Mouse (Mus musculus) heart, embryonic 11.5 days (tissue): Measurements from ENCODE around the gene Mdm4. TPM values are rescaled to one million over a fixed set of nuclear protein-coding genes. Genes with fewer than 3 reads are reported as not detected.

Experiments used
- ATAC-seq: fragments of 200-750 bp; cut with Nextera tagmentation; replicated peaks from 2 replicates; pipeline ENCODE4 v1.8.0; 2017; ENCODE audit warnings: moderate library complexity; ENCODE audit not compliant: insufficient number of reproducible peaks, low FRiP score, low TSS enrichment
- H3K27ac ChIP-seq: fragments of 300-500 bp; sonication (generic); 2 replicates; pipeline ENCODE4 v1.5.1; 2014; ENCODE audit warnings: mild to moderate bottlenecking, low read depth, low read length
- H3K27me3 ChIP-seq: fragments of 300-500 bp; sonication (generic); 2 replicates; pipeline ENCODE4 v1.6.1; 2014; ENCODE audit warnings: mild to moderate bottlenecking, low read length, mixed read lengths; ENCODE audit not compliant: control insufficient read depth, insufficient read depth
- H3K36me3 ChIP-seq: fragments of 300-500 bp; sonication (generic); 2 replicates; pipeline ENCODE4 v1.6.1; 2014; ENCODE audit warnings: mild to moderate bottlenecking, low read length, moderate library complexity, mixed read lengths; ENCODE audit not compliant: control insufficient read depth, insufficient read depth
- H3K4me1 ChIP-seq: fragments of 300-500 bp; sonication (generic); 2 replicates; pipeline ENCODE4 v1.6.1; 2014; ENCODE audit warnings: low read length; ENCODE audit not compliant: control insufficient read depth, insufficient read depth
- H3K4me2 ChIP-seq: fragments of 300-500 bp; sonication (generic); 2 replicates; pipeline ENCODE4 v1.6.1; 2014; ENCODE audit warnings: mild to moderate bottlenecking, moderate library complexity
- H3K4me3 ChIP-seq: fragments of 300-500 bp; sonication (generic); 2 replicates; pipeline ENCODE4 v1.5.1; 2014; ENCODE audit warnings: low read depth, low read length
- H3K9ac ChIP-seq: fragments of 300-500 bp; sonication (generic); 2 replicates; pipeline ENCODE4 v1.6.1; 2014; ENCODE audit warnings: mild to moderate bottlenecking, low read depth, low read length, moderate library complexity
- H3K9me3 ChIP-seq: fragments of 300-500 bp; sonication (generic); replicated peaks from 2 replicates; pipeline ENCODE4 v1.6.1; 2016; ENCODE audit warnings: low read length; ENCODE audit not compliant: control insufficient read depth
- WGBS: fragments of 180-500 bp; shearing (Covaris S2); extraction: QIAGEN DNeasy Blood & Tissue Kit; methylation state at CpG from one replicate; pipeline ENCODE4 v1.1.7; 2014; ENCODE audit not compliant: insufficient replicate concordance; 5-methylcytosine and 5-hydroxymethylcytosine counted together
- polyA plus RNA-seq: library from polyadenylated mRNA; unstranded; fragments of >200 nt; fragmentation: Nextera tagmentation; extraction: Ambion mirVana; gene quantifications from 2 replicates; pipeline ENCODE4 v1.2.1, GENCODE M21; 2014

Gene Mdm4
- polyA plus RNA-seq, 1 experiment from 2014 or later = 41.2 TPM

DNA sequence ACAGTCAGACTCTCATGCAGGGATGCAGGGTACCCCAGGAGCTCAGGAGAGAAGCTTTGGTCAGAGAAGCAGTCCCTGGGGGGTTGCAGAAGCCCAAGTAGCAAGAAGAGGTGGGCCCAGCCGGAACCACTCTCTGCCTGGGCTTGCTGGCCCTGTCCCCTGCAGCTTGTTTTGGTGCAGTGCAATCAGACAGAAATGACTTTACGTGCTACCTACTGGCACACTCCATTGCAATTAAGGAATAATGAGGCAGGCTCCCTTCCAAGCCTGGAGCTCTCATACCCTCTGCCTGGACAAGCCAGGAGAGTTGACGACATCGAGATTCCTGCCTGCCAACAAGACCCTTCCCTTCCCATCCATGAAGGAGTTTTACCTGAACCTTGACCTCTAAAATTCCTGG, 100.1 kb downstream of the Mdm4 start:
- no peak for ATAC-seq
- Histone ChIP-seq H3K4me3 (no peak overlapping the region), H3K27me3 (no peaks in the 10 kb centered on the region), H3K27ac (no peak overlapping the region), H3K9me3 (no peaks in the 10 kb centered on the region), H3K36me3 (no peaks in the 10 kb centered on the region), H3K9ac (no peak overlapping the region), H3K4me1 (peaks cover 10% of the 10 kb centered on the region), H3K4me2 (no peak overlapping the region)
- 80% methylated on average over 4 of the region's 4 CpGs for WGBS

DNA sequence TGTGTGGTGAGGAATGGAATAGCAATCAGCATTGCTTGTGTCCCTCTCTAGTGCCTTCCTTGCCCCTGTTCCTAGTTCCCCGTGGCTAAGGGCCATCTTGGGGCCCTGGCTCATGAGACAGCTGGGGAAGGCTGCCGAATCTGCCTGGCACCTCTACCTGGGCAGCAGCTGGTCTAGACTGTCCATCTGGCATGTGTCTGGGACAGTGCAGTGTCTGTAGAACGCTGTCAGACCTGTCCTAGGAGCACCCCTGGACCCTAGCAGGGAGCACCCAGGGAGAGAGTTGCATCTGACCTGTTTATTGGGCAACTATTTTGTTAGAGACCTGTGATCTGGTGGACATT, 101.5 kb downstream of the Mdm4 start:
- H3K4me3 ChIP-seq = no peak overlapping the region
- no peak overlapping the region for H3K9ac ChIP-seq
- no peaks in the 10 kb centered on the region for H3K36me3 ChIP-seq
- no peak overlapping the region for H3K4me2 ChIP-seq
- 63% methylated on average over 3 of the region's 3 CpGs for WGBS
- ATAC-seq = no peak
- H3K27me3 ChIP-seq = no peaks in the 10 kb centered on the region
- H3K9me3 ChIP-seq = no peaks in the 10 kb centered on the region
- H3K4me1 ChIP-seq = peaks cover 8% of the 10 kb centered on the region
- H3K27ac ChIP-seq = no peak overlapping the region

DNA sequence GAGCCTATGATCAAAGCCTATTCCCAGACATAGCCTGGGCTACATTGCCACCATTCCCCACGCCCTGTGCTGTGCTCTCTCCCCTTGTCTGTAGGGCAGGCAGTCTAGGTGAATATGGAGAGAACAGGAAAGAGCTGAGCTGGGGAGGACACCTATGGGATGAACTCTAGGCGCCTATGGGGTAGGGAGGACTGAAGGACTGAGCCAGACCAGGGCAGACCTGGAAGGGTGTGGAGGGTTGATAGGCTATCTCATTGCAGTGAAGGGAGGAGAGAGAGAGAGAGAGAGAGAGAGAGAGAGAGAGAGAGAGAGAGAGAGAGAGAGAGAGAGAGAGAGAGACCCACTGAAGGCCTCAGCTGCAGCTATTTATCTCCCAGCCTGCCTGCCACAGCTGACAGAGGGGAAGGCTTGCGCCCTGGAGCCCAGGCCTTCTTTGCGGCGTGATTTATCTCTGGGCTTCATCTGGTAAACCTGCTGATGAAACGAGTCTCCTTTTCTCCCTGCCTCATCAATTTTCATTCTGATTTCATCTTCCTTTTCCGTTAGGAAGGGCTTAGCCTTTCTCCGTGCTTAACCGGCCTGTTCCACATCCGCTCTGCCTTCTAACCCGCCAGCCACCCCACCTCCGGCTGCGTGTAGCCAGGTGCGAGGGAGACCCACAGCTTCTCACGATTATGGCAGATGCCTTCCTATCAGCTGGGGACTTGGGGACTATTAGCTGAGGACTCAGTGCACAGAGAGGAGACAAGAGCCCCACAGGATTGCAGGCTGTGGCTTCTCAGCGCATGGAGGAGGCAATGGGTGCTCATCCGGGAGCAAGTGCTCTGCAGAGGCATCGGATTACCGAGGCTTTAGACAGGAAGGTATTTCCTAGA, 102.1 kb downstream of the Mdm4 start:
- H3K9ac ChIP-seq = no peak overlapping the region
- H3K4me1 ChIP-seq = peaks cover 8% of the 10 kb centered on the region
- H3K36me3 ChIP-seq = no peaks in the 10 kb centered on the region
- H3K27me3 ChIP-seq = no peaks in the 10 kb centered on the region
- no peak overlapping the region for H3K4me3 ChIP-seq
- no peak overlapping the region for H3K27ac ChIP-seq
- no peak overlapping the region for H3K4me2 ChIP-seq
- no peaks in the 10 kb centered on the region for H3K9me3 ChIP-seq
- 34% methylated on average over 19 of the region's 19 CpGs for WGBS
- no peak for ATAC-seq

DNA sequence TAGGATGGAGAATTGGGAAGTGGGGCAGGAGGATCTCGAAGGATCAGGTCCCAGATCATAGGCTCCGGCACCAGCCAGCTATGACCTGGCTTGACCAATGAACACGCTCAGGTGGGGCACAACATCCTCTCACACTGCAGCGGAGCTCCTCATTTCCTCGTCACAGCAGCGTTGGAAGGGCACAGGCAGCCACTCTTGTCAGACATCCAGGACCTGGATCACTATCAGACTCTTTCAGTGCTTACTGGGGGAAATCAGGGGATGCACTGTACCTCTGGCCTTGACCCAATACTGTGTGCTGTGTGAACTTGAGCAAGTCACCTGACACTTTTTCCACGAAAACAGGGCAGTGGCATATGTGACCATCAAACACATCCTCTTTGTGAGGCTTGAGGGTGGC, 105.1 kb downstream of the Mdm4 start:
- Histone ChIP-seq H3K4me3 (no peak overlapping the region), H3K9ac (no peak overlapping the region), H3K27me3 (peaks cover 3% of the 10 kb centered on the region; the same call in 1 of the 2 replicates), H3K9me3 (no peaks in the 10 kb centered on the region), H3K27ac (no peak overlapping the region), H3K4me1 (peaks cover 12% of the 10 kb centered on the region), H3K36me3 (no peaks in the 10 kb centered on the region), H3K4me2 (no peak overlapping the region)
- ATAC-seq = no peak
- WGBS = 74% methylated on average over 7 of the region's 7 CpGs

DNA sequence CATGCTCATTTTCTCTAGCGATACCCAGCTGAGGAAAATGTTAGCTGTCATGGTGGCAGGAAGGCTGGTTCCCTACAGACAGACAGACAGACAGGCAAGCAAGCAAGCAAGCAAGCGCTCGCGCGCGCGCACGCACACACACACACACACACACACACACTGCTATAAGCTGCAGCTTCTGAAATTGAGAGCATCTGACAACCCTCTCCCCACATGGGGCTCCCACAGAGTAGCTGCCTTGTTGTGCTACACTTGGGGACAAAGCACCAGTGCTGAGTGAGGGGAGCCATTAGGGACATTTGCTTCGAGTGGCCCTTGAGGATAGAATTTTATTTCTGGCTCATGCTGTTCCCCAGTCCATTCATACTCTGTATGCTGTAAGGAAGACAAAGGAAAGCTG, 108.1 kb downstream of the Mdm4 start:
- no peak for ATAC-seq
- H3K4me2 ChIP-seq = no peak overlapping the region
- H3K27ac ChIP-seq = no peak overlapping the region
- no peak overlapping the region for H3K9ac ChIP-seq
- 87% methylated on average over 9 of the region's 9 CpGs for WGBS
- no peaks in the 10 kb centered on the region for H3K9me3 ChIP-seq
- no peaks in the 10 kb centered on the region for H3K36me3 ChIP-seq
- H3K4me1 ChIP-seq = peaks cover 12% of the 10 kb centered on the region
- H3K4me3 ChIP-seq = no peak overlapping the region
- H3K27me3 ChIP-seq = peaks cover 5% of the 10 kb centered on the region; the same call in 1 of the 2 replicates

DNA sequence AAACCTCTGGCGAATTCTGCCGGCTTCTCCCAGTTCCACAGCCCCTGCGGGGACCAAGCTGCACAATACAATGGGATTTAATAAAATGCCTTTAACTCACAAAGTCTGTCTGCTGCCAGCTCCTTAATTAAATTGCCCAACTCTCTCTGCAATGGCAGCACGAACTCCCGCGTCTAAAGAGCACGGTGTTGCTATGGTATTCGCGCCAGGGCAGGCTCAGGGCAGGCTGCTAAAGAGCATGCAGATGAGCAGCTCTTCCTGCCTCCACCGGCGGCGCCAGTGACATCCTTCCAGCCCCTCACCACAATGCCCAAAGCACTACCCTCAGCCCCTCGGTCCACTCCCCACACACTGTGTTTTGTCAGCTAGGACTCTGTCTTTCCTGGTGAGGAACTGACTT, 109.3 kb downstream of the Mdm4 start:
- Histone ChIP-seq H3K36me3 (no peaks in the 10 kb centered on the region), H3K9me3 (no peaks in the 10 kb centered on the region), H3K4me2 (peak overlapping the region; percentile 30), H3K9ac (no peak overlapping the region), H3K27me3 (peaks cover 5% of the 10 kb centered on the region; the same call in 1 of the 2 replicates), H3K4me3 (no peak overlapping the region), H3K27ac (no peak overlapping the region), H3K4me1 (peaks cover 12% of the 10 kb centered on the region)
- 14% methylated on average over 13 of the region's 13 CpGs for WGBS
- ATAC-seq = no peak

DNA sequence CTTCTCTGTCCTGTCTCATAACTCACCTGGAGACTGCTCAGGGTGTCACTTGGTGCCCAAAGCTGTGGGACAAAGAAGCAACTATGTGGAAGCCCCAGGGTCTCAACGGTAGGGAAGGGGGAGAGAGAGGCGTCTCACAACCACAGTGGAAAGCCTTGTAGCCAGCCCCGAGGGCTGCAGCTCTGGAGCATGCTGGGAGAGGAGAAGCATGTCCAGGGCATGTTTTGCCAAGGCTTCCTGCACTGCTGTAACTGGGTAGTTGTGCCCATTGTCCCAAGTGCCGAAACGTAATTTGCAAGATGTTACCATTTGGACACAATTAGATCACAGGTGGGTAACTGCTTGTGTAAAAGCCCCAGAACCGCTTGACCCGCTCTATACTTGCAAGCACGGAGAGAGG, 111.1 kb downstream of the Mdm4 start:
- no peak for ATAC-seq
- H3K9me3 ChIP-seq = no peaks in the 10 kb centered on the region
- no peak overlapping the region for H3K9ac ChIP-seq
- WGBS = 78% methylated on average over 8 of the region's 8 CpGs
- no peak overlapping the region for H3K4me3 ChIP-seq
- peaks cover 5% of the 10 kb centered on the region; the same call in 1 of the 2 replicates for H3K27me3 ChIP-seq
- peaks cover 12% of the 10 kb centered on the region for H3K4me1 ChIP-seq
- no peaks in the 10 kb centered on the region for H3K36me3 ChIP-seq
- no peak overlapping the region for H3K4me2 ChIP-seq
- no peak overlapping the region for H3K27ac ChIP-seq

DNA sequence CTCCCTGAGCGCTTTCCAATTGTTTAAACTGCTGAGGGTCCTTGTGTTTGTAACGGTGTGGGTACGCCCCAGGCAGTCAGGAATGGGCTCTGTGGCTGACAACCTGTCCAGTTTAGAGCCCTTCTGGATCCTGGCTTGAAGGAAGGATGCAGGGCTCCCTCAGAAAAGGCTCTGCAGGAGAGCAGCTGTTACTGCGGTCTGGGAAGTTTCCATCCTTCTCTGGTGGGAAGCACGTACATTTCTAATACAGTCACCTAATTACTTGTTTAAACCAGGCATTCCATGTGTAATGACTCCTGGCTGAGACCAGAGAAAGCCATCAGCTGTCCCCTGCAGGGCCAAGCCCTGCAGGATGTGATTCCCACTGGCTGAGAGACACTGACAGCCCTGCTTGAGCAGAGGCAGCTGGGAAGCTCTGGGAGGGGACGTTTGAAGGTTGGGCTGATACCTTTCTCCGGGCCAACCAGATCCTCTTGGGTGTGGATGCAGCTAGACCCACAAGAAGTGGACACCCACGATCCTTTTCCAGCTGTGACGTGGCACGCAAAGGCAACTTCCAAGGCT, 112.2 kb downstream of the Mdm4 start:
- WGBS = 19% methylated on average over 10 of the region's 10 CpGs
- Histone ChIP-seq H3K27ac (no peak overlapping the region), H3K9me3 (no peaks in the 10 kb centered on the region)

More for the DNA sequence above, 112.2 kb downstream of the Mdm4 start:
- Histone ChIP-seq H3K9ac (no peak overlapping the region), H3K27me3 (peaks cover 5% of the 10 kb centered on the region; the same call in 1 of the 2 replicates), H3K36me3 (no peaks in the 10 kb centered on the region), H3K4me2 (0 out of 2 replicates have a peak overlapping the region, but pooled peaks have one; percentile 12), H3K4me1 (peaks cover 12% of the 10 kb centered on the region), H3K4me3 (no peak overlapping the region)
- ATAC-seq = no peak
